Mouse (Mus musculus) midbrain, embryonic 14.5 days (tissue): ENCODE measurements at regions not wholly inside any gene's neighbourhood (a gene's known extent, or its start where the extent isn't known, plus 50 kb on each side); places are given as distances from the start of the nearest gene placed in this dataset.
A peak's percentile ranks its signal among the peaks of the same experiment; 100 is the strongest.

Source experiments
- ATAC-seq: fragments of 200-750 bp; cut with Nextera tagmentation; 2 replicates; pipeline ENCODE4 v1.8.0; 2017; ENCODE audit warnings: moderate number of reproducible peaks, moderate library complexity; ENCODE audit not compliant: low FRiP score, low TSS enrichment
- DNase-seq: peaks from one replicate; pipeline ENCODE4 v3.0.0-alpha.2; 2015
- H3K27ac ChIP-seq: fragments of 300-500 bp; sonication (generic); replicated peaks from 2 replicates; pipeline ENCODE4 v1.5.1; 2014; ENCODE audit warnings: mild to moderate bottlenecking, low read depth, low read length, moderate library complexity
- H3K27me3 ChIP-seq: fragments of 300-500 bp; sonication (generic); 2 replicates; pipeline ENCODE4 v1.6.1; 2014; ENCODE audit warnings: low read length, control low read depth, mixed read lengths; ENCODE audit not compliant: control insufficient read depth, insufficient read depth
- H3K36me3 ChIP-seq: fragments of 300-500 bp; sonication (generic); 2 replicates; pipeline ENCODE4 v1.6.1; 2014; ENCODE audit warnings: low read length, control low read depth; ENCODE audit not compliant: control insufficient read depth, insufficient read depth
- H3K4me1 ChIP-seq: fragments of 300-500 bp; sonication (generic); 2 replicates; pipeline ENCODE4 v1.6.1; 2014; ENCODE audit warnings: mild to moderate bottlenecking, antibody characterized with exemption, low read length, control low read depth; ENCODE audit not compliant: control insufficient read depth, insufficient read depth
- H3K4me2 ChIP-seq: fragments of 300-500 bp; sonication (generic); 2 replicates; pipeline ENCODE4 v1.6.1; 2014; ENCODE audit warnings: mild to moderate bottlenecking, low read length, moderate library complexity
- H3K4me3 ChIP-seq: fragments of 300-500 bp; sonication (generic); replicated peaks from 2 replicates; pipeline ENCODE4 v1.5.1; 2014; ENCODE audit warnings: low read depth, low read length
- H3K9ac ChIP-seq: fragments of 300-500 bp; sonication (generic); replicated peaks from 2 replicates; pipeline ENCODE4 v1.6.1; 2014; ENCODE audit warnings: mild to moderate bottlenecking, low read length, moderate library complexity
- H3K9me3 ChIP-seq: fragments of 300-500 bp; sonication (generic); 2 replicates; pipeline ENCODE4 v1.6.1; 2016; ENCODE audit warnings: low read length, control low read depth, mixed read lengths; ENCODE audit not compliant: control insufficient read depth
- WGBS: fragments of 180-500 bp; shearing (Covaris S2); extraction: QIAGEN DNeasy Blood & Tissue Kit; methylation state at CpG from one replicate; pipeline ENCODE4 v1.1.7; 2014; 5-methylcytosine and 5-hydroxymethylcytosine counted together

DNA sequence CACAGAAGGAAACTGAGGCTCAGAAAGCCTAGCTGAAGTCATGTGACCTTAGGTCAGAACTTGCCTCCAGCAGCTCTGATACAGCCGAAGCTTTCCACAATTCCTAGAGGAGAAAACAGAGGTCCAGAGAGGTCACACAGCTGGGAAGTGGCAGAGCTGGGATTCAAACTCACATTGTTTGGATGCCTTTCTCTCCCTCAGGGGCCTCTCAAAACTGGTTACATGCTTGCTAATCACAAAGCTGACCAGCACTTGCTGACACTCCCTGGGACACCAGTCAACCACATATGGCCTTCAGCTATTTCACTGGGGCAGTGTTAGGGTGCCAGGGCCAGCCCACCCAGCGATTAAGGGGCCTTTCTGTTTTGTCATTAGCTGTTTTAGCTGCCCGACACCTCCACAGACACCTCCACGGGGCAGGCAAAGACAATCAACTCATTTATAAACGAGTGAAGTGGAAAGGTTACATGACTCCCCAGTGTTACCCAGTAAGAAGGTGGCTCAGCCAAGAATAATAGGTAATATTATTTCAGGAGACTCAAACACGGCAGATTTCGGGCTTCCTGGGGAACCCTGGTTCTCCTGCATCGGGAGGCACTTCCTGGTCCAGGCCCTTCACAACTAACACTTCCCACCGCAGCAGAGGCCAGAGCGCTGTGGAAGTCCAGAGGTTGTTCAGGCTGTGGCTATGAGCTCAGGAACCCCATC, 71.4 kb downstream of the 2410131K14Rik start:
- Histone ChIP-seq H3K4me2 (no peak overlapping the region), H3K27me3 (no peaks in the 10 kb centered on the region), H3K36me3 (no peaks in the 10 kb centered on the region), H3K9me3 (no peaks in the 10 kb centered on the region), H3K9ac (no peak overlapping the region), H3K27ac (no peak overlapping the region), H3K4me1 (peaks cover 5% of the 10 kb centered on the region; the same call in 1 of the 2 replicates), H3K4me3 (no peak overlapping the region)
- 43% methylated on average over 10 of the region's 10 CpGs for WGBS
- ATAC-seq (no peak), DNase-seq (no peak)

DNA sequence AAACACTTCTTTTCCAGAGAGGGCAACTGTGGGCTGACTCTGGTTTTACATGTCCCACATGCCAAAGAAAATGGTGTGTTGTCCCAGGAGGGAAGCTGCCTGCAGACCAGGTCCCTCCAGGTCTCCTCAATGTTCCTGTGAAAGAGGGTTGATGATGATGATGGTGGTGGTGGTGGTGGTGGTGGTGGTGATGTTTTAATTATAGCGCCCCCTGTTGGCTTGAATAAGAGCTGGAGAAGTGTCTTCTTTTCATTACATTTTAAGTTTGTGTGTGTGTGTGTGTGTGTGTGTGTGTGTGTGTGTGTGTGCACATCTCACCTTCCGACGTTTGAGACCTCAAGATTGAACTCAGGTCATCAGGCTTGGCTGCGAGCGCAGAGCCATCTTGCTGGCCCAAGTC, 73.0 kb downstream of the 2410131K14Rik start:
- H3K9ac ChIP-seq, result no peak overlapping the region
- no peaks in the 10 kb centered on the region for H3K36me3 ChIP-seq
- ATAC-seq, result no peak
- H3K27ac ChIP-seq, result no peak overlapping the region
- no peak overlapping the region for H3K4me3 ChIP-seq
- H3K4me2 ChIP-seq, result no peak overlapping the region
- DNase-seq, result no peak
- WGBS, result 82% methylated on average over 5 of the region's 5 CpGs
- H3K4me1 ChIP-seq, result peaks cover 10% of the 10 kb centered on the region; the same call in 1 of the 2 replicates
- no peaks in the 10 kb centered on the region for H3K9me3 ChIP-seq
- no peaks in the 10 kb centered on the region for H3K27me3 ChIP-seq

DNA sequence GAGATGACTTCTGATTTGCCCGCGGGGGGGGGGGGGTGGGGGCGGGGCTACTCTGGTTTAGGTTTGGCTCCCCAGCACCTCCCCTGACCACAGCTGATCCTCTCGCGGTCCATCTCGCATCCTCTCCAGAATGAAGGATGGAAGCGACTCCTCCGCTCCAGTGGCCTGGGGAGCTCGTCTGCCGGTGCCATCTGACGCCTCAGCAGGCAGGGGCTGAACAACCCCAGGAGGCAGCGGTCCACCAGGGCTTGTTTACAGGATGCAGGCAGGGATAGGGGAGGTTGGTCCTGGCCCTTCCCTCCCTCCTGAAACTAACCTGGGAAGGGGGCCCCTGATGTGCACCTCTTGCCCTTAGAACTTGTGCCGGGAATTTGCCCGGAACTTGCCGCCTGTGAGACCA, 73.9 kb downstream of the 2410131K14Rik start:
- H3K4me3 ChIP-seq, result no peak overlapping the region
- peaks cover 10% of the 10 kb centered on the region; the same call in 1 of the 2 replicates for H3K4me1 ChIP-seq
- H3K9ac ChIP-seq, result no peak overlapping the region
- no peak for DNase-seq
- H3K9me3 ChIP-seq, result no peaks in the 10 kb centered on the region
- no peak overlapping the region for H3K27ac ChIP-seq
- no peak overlapping the region for H3K4me2 ChIP-seq
- no peak for ATAC-seq
- no peaks in the 10 kb centered on the region for H3K27me3 ChIP-seq
- 11% methylated on average over 15 of the region's 15 CpGs for WGBS
- H3K36me3 ChIP-seq, result no peaks in the 10 kb centered on the region

DNA sequence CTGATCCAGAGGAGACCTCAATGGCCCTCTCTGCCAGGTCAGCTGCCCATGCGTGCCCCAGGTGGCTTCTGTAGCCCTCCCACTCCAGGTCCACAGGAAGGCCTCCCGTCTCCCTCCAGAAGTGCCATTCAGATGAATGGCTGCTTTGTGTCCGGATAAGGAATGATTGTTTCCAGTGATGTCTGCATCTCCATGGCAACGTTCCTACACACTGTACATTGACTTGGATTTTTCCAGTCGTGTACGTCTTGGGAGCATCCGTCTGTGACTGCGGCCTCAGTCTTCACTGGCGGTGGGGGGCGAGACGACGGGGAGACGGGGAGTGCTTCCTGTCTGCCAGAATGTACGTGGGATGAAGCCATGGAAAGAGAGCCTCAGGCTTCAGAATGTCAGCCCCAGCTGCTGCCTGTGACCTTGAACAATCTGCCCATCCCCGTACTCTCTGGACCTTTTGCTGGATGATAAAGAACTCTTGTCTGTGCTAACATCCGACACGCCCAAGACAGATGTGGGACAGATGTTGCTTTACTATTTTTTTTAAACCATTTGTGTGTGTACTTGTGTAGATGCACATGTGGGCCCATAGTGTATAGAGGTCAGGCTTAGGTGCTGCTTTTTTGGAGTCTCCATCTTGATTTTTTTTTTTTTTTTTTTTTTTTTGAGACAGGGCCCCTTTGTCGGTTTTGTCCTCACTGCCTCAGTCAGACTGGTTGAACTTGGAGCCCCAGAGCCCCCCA, 76.9 kb downstream of the 2410131K14Rik start:
- Histone ChIP-seq H3K4me3 (no peak overlapping the region), H3K27me3 (no peaks in the 10 kb centered on the region), H3K9me3 (no peaks in the 10 kb centered on the region), H3K4me1 (peaks cover 15% of the 10 kb centered on the region), H3K27ac (no peak overlapping the region), H3K9ac (no peak overlapping the region), H3K4me2 (no peak overlapping the region), H3K36me3 (no peaks in the 10 kb centered on the region)
- WGBS, result 24% methylated on average over 18 of the region's 18 CpGs
- DNase-seq, result peak; percentile 73
- ATAC-seq, result no peak; the same call in 1 of the 2 replicates

DNA sequence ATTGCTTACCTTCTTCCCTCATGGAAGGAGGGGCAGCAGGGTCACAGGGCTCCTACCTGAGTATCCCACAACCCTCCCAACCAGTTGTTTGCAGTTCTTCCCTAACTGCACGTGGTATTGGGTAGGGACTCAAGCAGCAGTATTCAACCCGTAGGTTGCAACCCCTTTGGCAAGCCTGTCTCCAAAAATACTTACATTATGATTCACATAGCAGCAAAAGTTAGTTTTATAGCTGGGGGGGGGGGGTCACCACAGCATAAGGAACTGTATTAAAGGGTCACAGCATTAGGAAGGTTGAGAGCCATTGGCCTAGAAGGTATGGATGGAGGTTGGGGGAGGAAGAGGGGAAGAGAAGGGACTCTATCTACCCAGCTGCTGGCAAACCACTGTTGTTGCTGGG, 78.1 kb downstream of the 2410131K14Rik start:
- H3K27ac ChIP-seq, result no peak overlapping the region
- no peaks in the 10 kb centered on the region for H3K9me3 ChIP-seq
- no peaks in the 10 kb centered on the region for H3K27me3 ChIP-seq
- DNase-seq (no peak), ATAC-seq (no peak)
- H3K4me2 ChIP-seq, result no peak overlapping the region
- peaks cover 18% of the 10 kb centered on the region for H3K4me1 ChIP-seq
- H3K4me3 ChIP-seq, result no peak overlapping the region
- H3K36me3 ChIP-seq, result no peaks in the 10 kb centered on the region
- 89% methylated on average over 2 of the region's 2 CpGs for WGBS
- H3K9ac ChIP-seq, result no peak overlapping the region

DNA sequence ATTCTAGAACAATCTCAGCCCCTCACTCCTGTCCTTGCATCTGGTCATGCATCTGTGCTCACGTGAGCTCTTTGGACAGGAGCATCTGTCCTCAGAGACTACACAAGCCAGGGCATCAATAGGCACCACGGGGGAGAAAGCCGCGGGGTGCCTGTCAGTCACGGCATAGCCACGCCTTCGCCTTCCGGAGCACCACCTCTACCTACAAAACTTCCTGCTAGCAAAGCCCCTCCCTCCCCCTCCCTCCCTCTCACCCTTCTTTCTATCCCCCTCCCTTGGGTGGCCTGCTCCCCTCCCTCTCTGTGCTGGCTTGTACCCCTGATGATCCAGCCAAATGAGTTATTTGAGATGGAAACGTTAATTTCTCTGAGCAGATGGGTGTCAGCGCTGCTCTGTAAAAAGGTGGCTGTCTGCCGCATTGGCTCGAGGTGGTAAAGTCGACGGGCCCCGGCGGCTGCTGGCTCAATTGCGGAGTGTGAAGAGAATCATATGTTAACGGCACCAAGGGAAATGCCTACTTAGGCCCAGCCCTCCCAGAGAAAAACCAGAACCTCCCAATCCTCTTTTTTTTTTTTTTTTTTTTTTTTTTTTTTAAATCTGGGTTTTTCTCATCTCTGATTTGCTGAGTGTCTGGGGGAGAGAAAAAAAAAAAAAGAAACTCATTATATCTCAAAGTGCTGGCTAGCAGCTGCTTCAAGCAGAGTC, 82.0 kb downstream of the 2410131K14Rik start:
- Histone ChIP-seq H3K36me3 (no peaks in the 10 kb centered on the region), H3K4me3 (peak overlapping the region; percentile 14; the same call in 1 of the 2 replicates), H3K4me2 (peak overlapping the region; percentile 45), H3K9me3 (no peaks in the 10 kb centered on the region), H3K27ac (peak overlapping the region; percentile 74), H3K4me1 (peaks cover 24% of the 10 kb centered on the region), H3K27me3 (0 out of 2 replicates have a peak, but pooled peaks cover 4% of the 10 kb centered on the region), H3K9ac (no peak overlapping the region)
- ATAC-seq, result peak; percentile 51
- DNase-seq, result peak; percentile 74
- WGBS, result 2% methylated on average over 18 of the region's 18 CpGs

DNA sequence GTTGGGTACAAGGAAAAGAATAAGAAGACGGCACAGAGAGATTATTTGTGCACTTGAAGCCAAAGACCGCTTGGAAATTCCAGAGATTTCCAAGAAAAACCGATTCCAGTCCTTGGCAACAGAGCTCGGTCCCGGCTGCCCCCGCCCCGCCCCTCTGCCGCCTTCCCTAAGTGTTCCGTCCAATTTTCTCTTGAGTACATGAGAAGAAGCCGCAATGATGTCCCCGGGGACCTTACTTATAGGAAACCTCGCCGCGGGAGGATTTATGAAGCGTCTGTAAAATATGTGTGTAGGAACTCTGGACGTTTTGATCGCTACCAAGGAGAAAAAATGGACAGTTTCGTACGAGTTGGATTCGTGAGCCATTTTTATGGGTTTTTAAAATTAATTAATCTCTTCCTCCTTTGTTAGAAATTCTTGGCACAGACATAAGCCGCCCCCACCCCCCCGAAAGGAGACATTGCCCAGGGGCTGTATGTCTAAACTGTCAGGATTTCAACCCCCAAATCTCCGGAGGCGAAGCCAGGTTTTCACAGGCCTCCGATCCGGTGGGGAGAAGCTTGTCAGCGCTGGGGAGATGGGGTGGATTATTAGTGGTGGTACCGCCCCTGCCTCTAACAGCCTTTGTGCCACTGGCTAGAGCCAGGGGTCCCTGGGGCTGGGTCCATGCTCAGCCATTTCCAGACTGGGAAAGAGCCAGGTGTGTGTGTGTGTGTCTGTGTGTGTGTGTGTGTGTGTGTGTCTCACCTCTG, 83.1 kb downstream of the 2410131K14Rik start:
- peaks cover 31% of the 10 kb centered on the region for H3K4me1 ChIP-seq
- H3K36me3 ChIP-seq, result no peaks in the 10 kb centered on the region
- H3K27me3 ChIP-seq, result 0 out of 2 replicates have a peak, but pooled peaks cover 4% of the 10 kb centered on the region
- H3K4me3 ChIP-seq, result peak overlapping the region; percentile 0; the same call in 1 of the 2 replicates
- DNase-seq, result peak; percentile 86
- no peaks in the 10 kb centered on the region for H3K9me3 ChIP-seq
- H3K4me2 ChIP-seq, result peak overlapping the region; percentile 45
- peak; percentile 44; the same call in 1 of the 2 replicates for ATAC-seq
- peak overlapping the region; percentile 53 for H3K27ac ChIP-seq
- 2% methylated on average over 28 of the region's 28 CpGs for WGBS
- H3K9ac ChIP-seq, result peak overlapping the region; percentile 27; the same call in 1 of the 2 replicates

DNA sequence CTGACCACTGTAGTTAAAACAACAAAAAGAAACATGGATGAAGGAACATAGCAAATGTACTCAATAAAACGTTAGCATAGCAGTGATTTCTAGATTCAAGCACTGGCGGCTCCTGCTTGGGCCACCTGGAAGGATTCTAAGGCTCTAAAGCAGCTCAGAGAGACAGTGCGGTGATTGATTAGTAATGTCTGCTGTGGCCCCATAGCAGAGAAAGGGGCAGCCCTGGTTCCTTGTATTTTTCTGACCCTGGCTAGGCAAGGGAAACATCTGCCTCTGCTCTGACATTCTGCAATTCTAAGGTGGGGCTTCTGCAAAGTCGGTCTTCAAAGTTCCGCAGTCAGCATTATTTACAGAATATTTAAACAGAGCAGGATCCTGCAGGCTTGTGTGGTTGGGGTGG, 84.1 kb downstream of the 2410131K14Rik start:
- 0 out of 2 replicates have a peak overlapping the region, but pooled peaks have one; percentile 53 for H3K27ac ChIP-seq
- H3K4me3 ChIP-seq, result no peak overlapping the region
- no peak overlapping the region for H3K4me2 ChIP-seq
- DNase-seq (no peak), ATAC-seq (no peak)
- 0 out of 2 replicates have a peak, but pooled peaks cover 4% of the 10 kb centered on the region for H3K27me3 ChIP-seq
- 86% methylated on average over 5 of the region's 5 CpGs for WGBS
- no peaks in the 10 kb centered on the region for H3K9me3 ChIP-seq
- peaks cover 31% of the 10 kb centered on the region for H3K4me1 ChIP-seq
- no peak overlapping the region for H3K9ac ChIP-seq
- H3K36me3 ChIP-seq, result no peaks in the 10 kb centered on the region
